Mouse (Mus musculus) forebrain, embryonic 10.5 days (tissue): ENCODE data around the gene Orc2. TPM values are rescaled to one million over a fixed set of nuclear protein-coding genes. Genes with fewer than 3 reads are reported as not detected.

Source experiments
- DNase-seq: peaks from one replicate; pipeline ENCODE4 v3.0.0-alpha.2; 2017; ENCODE audit warnings: low spot score; ENCODE audit errors: extremely low spot score
- H3K27ac ChIP-seq: fragments of 300-500 bp; sonication (generic); 2 replicates; pipeline ENCODE4 v1.5.1; 2016; ENCODE audit warnings: mild to moderate bottlenecking
- H3K27me3 ChIP-seq: fragments of 300-500 bp; sonication (generic); 2 replicates; pipeline ENCODE4 v1.6.1; 2016; ENCODE audit warnings: mild to moderate bottlenecking; ENCODE audit not compliant: poor library complexity, severe bottlenecking
- H3K36me3 ChIP-seq: fragments of 300-500 bp; sonication (generic); replicated peaks from 2 replicates; pipeline ENCODE4 v1.6.1; 2016; ENCODE audit warnings: mild to moderate bottlenecking, moderate library complexity
- H3K4me1 ChIP-seq: fragments of 300-500 bp; sonication (generic); 2 replicates; pipeline ENCODE4 v1.6.1; 2016
- H3K4me3 ChIP-seq: fragments of 300-500 bp; sonication (generic); 2 replicates; pipeline ENCODE4 v1.5.1; 2016; ENCODE audit warnings: mild to moderate bottlenecking, moderate library complexity
- H3K9me3 ChIP-seq: fragments of 300-500 bp; sonication (generic); 2 replicates; pipeline ENCODE4 v1.6.1; 2016; ENCODE audit warnings: mild to moderate bottlenecking, moderate library complexity
- WGBS: fragments of 180-500 bp; shearing (Covaris S2); methylation state at CpG from one replicate; pipeline ENCODE4 v1.1.7; 2016; 5-methylcytosine and 5-hydroxymethylcytosine counted together
- polyA plus RNA-seq: library from polyadenylated mRNA; unstranded; fragments of >200 nt; fragmentation: Nextera tagmentation; extraction: Ambion mirVana; gene quantifications from 2 replicates; pipeline ENCODE4 v1.2.1, GENCODE M21; 2016

Orc2 gene
- polyA plus RNA-seq: 55.4 and 56.6 TPM in 2 replicates

- under 1% methylated on average over 56 of the region's 64 CpGs for WGBS
- Histone ChIP-seq H3K36me3 (peaks cover 48% of the 10 kb centered on the region), H3K4me3 (peak within 1 kb of the TSS; percentile 99), H3K9me3 (peaks cover 40% of the 10 kb centered on the region), H3K4me1 (peaks cover 15% of the 10 kb centered on the region), H3K27me3 (no peaks in the 10 kb centered on the region), H3K27ac (peak within 1 kb of the TSS; percentile 94)
- DNase-seq: peak; percentile 88
Observed at GRCm38 (mm10) chr1:58504577-58505254, at the start of gene Orc2. Orc2 (minus strand) TSS chr1:58505109.

GRCm38 (mm10) chr1:58541386-58541785, 36.5 kb upstream of the Orc2 start:
- Histone ChIP-seq H3K4me3 (no peak overlapping the region), H3K4me1 (no peaks in the 10 kb centered on the region), H3K27ac (no peak overlapping the region), H3K27me3 (no peaks in the 10 kb centered on the region), H3K9me3 (no peaks in the 10 kb centered on the region), H3K36me3 (peaks cover 63% of the 10 kb centered on the region)
- WGBS: 88% methylated on average over 1 of the region's 1 CpGs
- DNase-seq: no peak

- WGBS: 94% methylated on average over 3 of the region's 3 CpGs
- DNase-seq: no peak
- no peak overlapping the region for H3K27ac ChIP-seq
Observed at GRCm38 (mm10) chr1:58507249-58507648, 2.3 kb upstream of the Orc2 start.

GRCm38 (mm10) chr1:58503793-58504370, 1.0 kb downstream of the Orc2 start:
- Histone ChIP-seq H3K4me1 (peaks cover 15% of the 10 kb centered on the region), H3K27me3 (no peaks in the 10 kb centered on the region), H3K36me3 (peaks cover 57% of the 10 kb centered on the region), H3K4me3 (peak overlapping the region; percentile 99), H3K9me3 (peaks cover 35% of the 10 kb centered on the region), H3K27ac (peak overlapping the region; percentile 94)
- 35% methylated on average over 9 of the region's 9 CpGs for WGBS
- no peak for DNase-seq

More at GRCm38 (mm10) chr1:58507249-58507648, 2.3 kb upstream of the Orc2 start:
- Histone ChIP-seq H3K36me3 (peaks cover 29% of the 10 kb centered on the region), H3K4me3 (no peak overlapping the region), H3K4me1 (peaks cover 15% of the 10 kb centered on the region), H3K9me3 (peaks cover 56% of the 10 kb centered on the region), H3K27me3 (no peaks in the 10 kb centered on the region)

GRCm38 (mm10) chr1:58503134-58503533, 1.8 kb downstream of the Orc2 start:
- Histone ChIP-seq H3K9me3 (peaks cover 28% of the 10 kb centered on the region), H3K4me1 (peaks cover 15% of the 10 kb centered on the region), H3K4me3 (peak overlapping the region; percentile 99), H3K36me3 (peaks cover 60% of the 10 kb centered on the region), H3K27me3 (no peaks in the 10 kb centered on the region), H3K27ac (no peak overlapping the region)
- no peak for DNase-seq

- peaks cover 77% of the 10 kb centered on the region for H3K36me3 ChIP-seq
- H3K27me3 ChIP-seq: no peaks in the 10 kb centered on the region
- H3K4me3 ChIP-seq: no peak overlapping the region
- no peak overlapping the region for H3K27ac ChIP-seq
- 87% methylated on average over 1 of the region's 1 CpGs for WGBS
- peaks cover 10% of the 10 kb centered on the region for H3K4me1 ChIP-seq
- DNase-seq: no peak
- H3K9me3 ChIP-seq: no peaks in the 10 kb centered on the region
Observed at GRCm38 (mm10) chr1:58498758-58499157, 6.2 kb downstream of the Orc2 start.

GRCm38 (mm10) chr1:58497678-58498077, 7.2 kb downstream of the Orc2 start:
- Histone ChIP-seq H3K36me3 (peaks cover 88% of the 10 kb centered on the region), H3K27ac (no peak overlapping the region), H3K9me3 (no peaks in the 10 kb centered on the region), H3K4me1 (no peaks in the 10 kb centered on the region), H3K4me3 (no peak overlapping the region), H3K27me3 (no peaks in the 10 kb centered on the region)
- DNase-seq: no peak
- 97% methylated on average over 4 of the region's 4 CpGs for WGBS

GRCm38 (mm10) chr1:58495603-58496002, 9.3 kb downstream of the Orc2 start:
- H3K4me3 ChIP-seq: no peak overlapping the region
- peaks cover 98% of the 10 kb centered on the region for H3K36me3 ChIP-seq
- DNase-seq: no peak
- 93% methylated on average over 6 of the region's 6 CpGs for WGBS
- H3K27me3 ChIP-seq: no peaks in the 10 kb centered on the region
- H3K4me1 ChIP-seq: no peaks in the 10 kb centered on the region
- H3K27ac ChIP-seq: no peak overlapping the region
- no peaks in the 10 kb centered on the region for H3K9me3 ChIP-seq

- 89% methylated on average over 4 of the region's 4 CpGs for WGBS
- Histone ChIP-seq H3K36me3 (peaks cover 99% of the 10 kb centered on the region), H3K27ac (no peak overlapping the region), H3K4me1 (no peaks in the 10 kb centered on the region), H3K9me3 (no peaks in the 10 kb centered on the region), H3K27me3 (no peaks in the 10 kb centered on the region), H3K4me3 (no peak overlapping the region)
- no peak for DNase-seq
Observed at GRCm38 (mm10) chr1:58482647-58483046, 22.3 kb downstream of the Orc2 start.

- Histone ChIP-seq H3K4me3 (no peak overlapping the region), H3K27ac (no peak overlapping the region), H3K27me3 (no peaks in the 10 kb centered on the region), H3K9me3 (no peaks in the 10 kb centered on the region), H3K4me1 (no peaks in the 10 kb centered on the region), H3K36me3 (peaks cover 96% of the 10 kb centered on the region)
- WGBS: 97% methylated on average over 8 of the region's 8 CpGs
- no peak for DNase-seq
Observed at GRCm38 (mm10) chr1:58475662-58476061, 29.2 kb downstream of the Orc2 start.

GRCm38 (mm10) chr1:58465561-58465960, 39.3 kb downstream of the Orc2 start:
- 94% methylated on average over 4 of the region's 4 CpGs for WGBS
- no peak for DNase-seq
- Histone ChIP-seq H3K4me1 (no peaks in the 10 kb centered on the region), H3K9me3 (no peaks in the 10 kb centered on the region), H3K27me3 (no peaks in the 10 kb centered on the region), H3K36me3 (peaks cover 97% of the 10 kb centered on the region), H3K27ac (no peak overlapping the region), H3K4me3 (no peak overlapping the region)

GRCm38 (mm10) chr1:58465042-58465441, 39.9 kb downstream of the Orc2 start:
- Histone ChIP-seq H3K27me3 (no peaks in the 10 kb centered on the region), H3K4me3 (no peak overlapping the region), H3K36me3 (peaks cover 97% of the 10 kb centered on the region), H3K9me3 (no peaks in the 10 kb centered on the region), H3K27ac (no peak overlapping the region), H3K4me1 (no peaks in the 10 kb centered on the region)
- no peak for DNase-seq
- 87% methylated on average over 4 of the region's 4 CpGs for WGBS

- Histone ChIP-seq H3K36me3 (peaks cover 97% of the 10 kb centered on the region), H3K4me1 (no peaks in the 10 kb centered on the region), H3K27me3 (no peaks in the 10 kb centered on the region), H3K27ac (no peak overlapping the region), H3K9me3 (no peaks in the 10 kb centered on the region), H3K4me3 (no peak overlapping the region)
- 86% methylated on average over 2 of the region's 2 CpGs for WGBS
- DNase-seq: no peak
Observed at GRCm38 (mm10) chr1:58463935-58464334, 41.0 kb downstream of the Orc2 start.
